Mouse (Mus musculus) megakaryocyte, embryonic 14.5 days (primary cell): ENCODE data around the gene Herc3. TPM values are rescaled to one million over a fixed set of nuclear protein-coding genes. Genes with fewer than 3 reads are reported as not detected.
A peak's percentile ranks its signal among the peaks of the same experiment; 100 is the strongest.

Experiments used
- H3K27me3 ChIP-seq: replicated peaks from 2 replicates; pipeline ENCODE3; 2012; ENCODE audit warnings: inconsistent platforms
- H3K36me3 ChIP-seq: replicated peaks from 2 replicates; pipeline ENCODE3; 2012; ENCODE audit warnings: low read length, inconsistent platforms, mixed read lengths
- H3K4me1 ChIP-seq: 2 replicates; pipeline ENCODE4 v1.6.1; 2012; ENCODE audit warnings: inconsistent platforms
- H3K4me3 ChIP-seq: replicated peaks from 2 replicates; pipeline ENCODE3; 2012; ENCODE audit warnings: moderate library complexity, mild to moderate bottlenecking, inconsistent platforms
- H3K9me3 ChIP-seq: 2 replicates; pipeline ENCODE4 v1.6.1; 2012; ENCODE audit warnings: inconsistent platforms
- FLI1 ChIP-seq: IDR thresholded peaks from 2 replicates; pipeline ENCODE4 v1.6.1; 2012; ENCODE audit warnings: low read length, inconsistent platforms, mixed read lengths
- GATA1 ChIP-seq: IDR thresholded peaks from 3 replicates; pipeline ENCODE4 v1.6.1; 2012; ENCODE audit warnings: mixed read lengths, low read length, inconsistent platforms, borderline replicate concordance
- polyA plus RNA-seq: library from polyadenylated mRNA; stranded (reverse); fragments of >175 nt; gene quantifications from 2 replicates; pipeline ENCODE4 v1.2.3, GENCODE M21; 2012; ENCODE audit warnings: low replicate concordance; ENCODE audit not compliant: insufficient read depth

The Herc3 gene
- polyA plus RNA-seq, 1 experiment, result 0.39 TPM

DNA sequence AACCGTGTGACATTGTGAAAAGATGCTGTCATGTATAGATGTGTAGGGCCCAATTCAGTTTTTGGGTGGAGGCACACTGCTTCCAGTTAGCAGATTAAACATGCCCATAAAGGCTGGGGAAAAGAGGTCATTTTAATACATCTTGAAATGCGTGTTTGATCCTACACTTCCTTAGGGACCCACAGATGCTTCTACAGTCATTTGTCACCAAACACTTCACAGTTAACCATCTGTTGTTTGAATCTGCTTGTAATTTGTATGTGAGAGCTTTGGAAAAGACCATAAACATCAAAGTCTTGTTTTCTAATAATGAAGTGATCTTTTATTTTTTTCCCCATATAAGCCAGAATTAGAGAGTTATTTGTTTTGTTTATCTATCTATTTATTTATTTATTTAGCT is 76.5 kb downstream of the Herc3 start:
- peaks cover 6% of the 10 kb centered on the region for H3K36me3 ChIP-seq
- peaks cover 13% of the 10 kb centered on the region for H3K9me3 ChIP-seq
- no peak overlapping the region for H3K4me3 ChIP-seq
- H3K4me1 ChIP-seq, result peaks cover 6% of the 10 kb centered on the region; the same call in 1 of the 2 replicates
- peaks cover 8% of the 10 kb centered on the region for H3K27me3 ChIP-seq
- no peak for TF ChIP-seq FLI1
- no peak for TF ChIP-seq GATA1

DNA sequence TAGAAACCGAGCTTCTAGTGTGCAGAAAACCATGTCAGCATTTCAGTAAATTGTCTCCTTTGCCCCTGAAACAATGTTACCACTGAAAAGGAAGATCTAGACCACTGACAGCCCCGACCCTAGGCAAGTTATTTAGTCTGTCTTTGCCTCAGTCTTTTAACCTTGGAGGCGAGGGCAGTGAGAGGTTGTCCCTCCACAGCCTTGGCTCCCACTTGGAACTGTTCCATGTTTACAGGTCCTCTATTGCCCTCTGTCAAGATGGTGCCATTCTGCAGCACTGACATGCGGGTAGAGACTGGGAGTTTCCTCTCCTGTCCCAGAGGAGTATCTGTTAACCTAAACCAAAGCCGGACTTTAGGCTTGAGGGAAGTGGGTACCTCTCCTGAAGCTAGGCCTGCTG is 81.6 kb downstream of the Herc3 start:
- TF ChIP-seq GATA1 (no peak), FLI1 (no peak)
- Histone ChIP-seq H3K36me3 (no peaks in the 10 kb centered on the region), H3K27me3 (no peaks in the 10 kb centered on the region), H3K9me3 (no peaks in the 10 kb centered on the region), H3K4me3 (no peak overlapping the region), H3K4me1 (peaks cover 7% of the 10 kb centered on the region)

DNA sequence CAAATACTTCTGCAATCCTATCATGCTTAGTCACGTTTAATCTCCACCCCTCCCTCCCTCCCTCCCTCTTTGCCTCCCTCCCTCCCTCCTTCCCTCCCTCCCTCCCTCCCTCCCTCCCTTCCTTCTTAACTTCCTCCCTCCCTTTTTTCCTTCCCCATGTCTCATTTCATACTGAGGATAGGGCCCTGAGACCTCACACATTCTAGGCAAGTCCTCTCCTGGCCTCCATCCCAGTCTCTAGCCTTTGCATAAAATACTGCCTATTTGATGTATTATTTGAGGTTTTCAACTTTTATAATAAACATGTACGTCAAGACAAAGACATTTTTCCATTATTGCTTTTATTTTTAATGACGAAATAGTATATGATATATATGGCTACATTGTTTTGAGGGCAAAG is 82.3 kb downstream of the Herc3 start:
- Histone ChIP-seq H3K27me3 (no peaks in the 10 kb centered on the region), H3K9me3 (no peaks in the 10 kb centered on the region), H3K4me1 (peaks cover 7% of the 10 kb centered on the region), H3K4me3 (no peak overlapping the region), H3K36me3 (peaks cover under 1% of the 10 kb centered on the region)
- TF ChIP-seq FLI1 (no peak), GATA1 (no peak)

DNA sequence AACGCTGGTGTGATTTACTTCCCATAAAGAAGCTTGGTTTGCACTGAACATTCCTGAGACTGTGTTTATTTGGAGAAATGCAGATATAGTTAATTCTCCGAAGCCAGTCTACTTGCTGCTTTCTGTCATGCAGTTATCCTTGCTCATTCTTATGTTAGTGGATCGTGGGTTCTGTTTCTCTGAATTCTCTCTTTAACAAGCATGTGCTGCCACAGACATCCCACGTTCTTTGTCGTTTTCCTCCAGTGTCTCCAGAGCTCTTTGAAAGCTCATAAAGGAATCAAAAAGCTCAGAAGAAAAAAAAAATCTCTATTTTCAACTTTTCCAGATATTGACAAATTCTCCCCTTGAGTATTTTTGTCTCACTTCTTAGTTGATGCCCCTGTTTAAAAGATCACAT is 82.7 kb downstream of the Herc3 start:
- peaks cover 7% of the 10 kb centered on the region for H3K4me1 ChIP-seq
- no peak for TF ChIP-seq FLI1
- no peak for TF ChIP-seq GATA1

DNA sequence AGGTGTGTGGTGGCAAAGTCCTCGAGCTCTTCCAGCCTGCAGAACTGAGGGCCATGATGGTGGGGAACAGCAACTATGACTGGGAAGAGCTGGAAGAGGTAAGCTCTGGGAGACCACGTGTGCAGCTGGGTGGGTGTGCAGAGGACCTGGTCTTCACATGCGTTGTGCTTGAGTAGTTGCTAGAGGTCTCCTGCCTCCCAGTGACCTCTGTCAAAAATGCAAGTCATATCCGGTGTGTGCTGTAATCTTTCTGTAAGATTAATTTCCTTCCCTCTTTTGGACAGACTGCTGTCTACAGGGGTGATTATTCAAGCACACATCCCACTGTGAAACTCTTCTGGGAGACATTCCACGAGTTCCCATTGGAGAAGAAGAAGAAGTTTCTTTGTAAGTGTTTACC is 85.2 kb downstream of the Herc3 start:
- no peaks in the 10 kb centered on the region for H3K9me3 ChIP-seq
- H3K4me3 ChIP-seq, result peak overlapping the region; percentile 15
- TF ChIP-seq GATA1 (no peak), FLI1 (no peak)
- no peaks in the 10 kb centered on the region for H3K27me3 ChIP-seq
- H3K36me3 ChIP-seq, result peaks cover 7% of the 10 kb centered on the region
- H3K4me1 ChIP-seq, result peaks cover 7% of the 10 kb centered on the region

More for the DNA sequence above, 82.7 kb downstream of the Herc3 start:
- Histone ChIP-seq H3K36me3 (peaks cover 3% of the 10 kb centered on the region), H3K4me3 (no peak overlapping the region), H3K9me3 (no peaks in the 10 kb centered on the region), H3K27me3 (no peaks in the 10 kb centered on the region)

DNA sequence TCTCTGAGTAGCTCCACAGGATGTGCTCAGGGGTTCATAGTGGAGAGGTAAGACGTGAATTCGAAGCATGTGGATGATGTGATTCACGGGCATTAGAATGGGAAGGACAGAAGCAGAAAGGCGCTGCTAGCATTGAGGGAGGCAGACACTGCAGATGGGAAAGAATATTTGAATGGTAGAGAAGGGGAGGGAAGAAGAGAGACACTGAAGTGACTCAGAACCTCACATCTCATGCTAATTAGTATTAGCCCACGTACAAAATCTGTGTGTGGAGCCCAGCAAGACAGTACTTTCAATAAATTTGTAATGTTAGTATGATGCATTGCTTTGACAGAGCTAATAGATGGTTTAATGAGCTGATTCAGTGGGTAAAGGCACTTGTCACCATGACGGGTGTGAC is 89.5 kb downstream of the Herc3 start:
- H3K4me3 ChIP-seq, result no peak overlapping the region
- H3K27me3 ChIP-seq, result no peaks in the 10 kb centered on the region
- no peaks in the 10 kb centered on the region for H3K9me3 ChIP-seq
- H3K36me3 ChIP-seq, result peaks cover 7% of the 10 kb centered on the region
- H3K4me1 ChIP-seq, result peaks cover 7% of the 10 kb centered on the region
- TF ChIP-seq FLI1 (no peak), GATA1 (no peak)

DNA sequence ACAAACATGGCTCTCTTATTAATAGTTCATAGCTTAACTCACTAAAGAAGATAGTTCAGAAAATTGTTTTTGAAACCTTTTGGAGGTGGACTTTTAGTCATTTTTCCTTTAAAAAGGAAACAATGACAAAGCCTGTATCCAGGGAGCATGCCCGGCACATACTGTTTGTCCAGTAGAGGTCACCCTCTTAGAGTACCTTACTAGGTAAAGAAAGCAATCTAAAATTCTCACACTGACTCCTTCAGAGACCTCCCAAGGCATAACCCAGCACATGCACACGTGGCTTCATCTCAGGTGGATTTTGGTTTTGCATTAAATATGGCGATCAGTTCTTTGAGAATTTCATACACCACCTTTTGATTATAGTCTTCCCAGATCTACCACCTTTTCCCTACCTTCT is 90.4 kb downstream of the Herc3 start:
- Histone ChIP-seq H3K36me3 (peaks cover 7% of the 10 kb centered on the region), H3K27me3 (no peaks in the 10 kb centered on the region), H3K9me3 (no peaks in the 10 kb centered on the region), H3K4me3 (no peak overlapping the region), H3K4me1 (peaks cover 1% of the 10 kb centered on the region)
- TF ChIP-seq GATA1, result no peak
- TF ChIP-seq FLI1, result no peak

DNA sequence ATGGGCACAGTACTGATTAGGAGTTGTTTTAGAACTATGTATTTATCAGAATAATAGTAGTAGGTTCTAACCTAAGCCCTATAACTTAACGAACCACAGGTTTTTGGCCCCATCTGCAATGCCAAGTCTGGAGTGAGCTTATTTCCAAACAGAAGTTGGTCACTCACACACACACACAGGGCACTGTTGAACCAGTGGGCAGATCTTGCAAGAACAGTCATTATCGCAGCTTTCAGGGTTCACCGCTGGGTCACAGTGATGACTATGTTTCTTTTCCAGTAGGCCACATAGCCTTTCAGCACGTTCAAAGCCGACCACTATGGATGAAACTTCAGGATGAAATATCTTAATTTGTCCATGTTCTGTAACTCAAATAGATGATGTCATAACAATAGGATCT is 91.2 kb downstream of the Herc3 start:
- H3K36me3 ChIP-seq, result peaks cover 7% of the 10 kb centered on the region
- TF ChIP-seq GATA1 (no peak), FLI1 (no peak)
- H3K9me3 ChIP-seq, result no peaks in the 10 kb centered on the region
- H3K4me1 ChIP-seq, result no peaks in the 10 kb centered on the region
- H3K27me3 ChIP-seq, result no peaks in the 10 kb centered on the region
- H3K4me3 ChIP-seq, result no peak overlapping the region

DNA sequence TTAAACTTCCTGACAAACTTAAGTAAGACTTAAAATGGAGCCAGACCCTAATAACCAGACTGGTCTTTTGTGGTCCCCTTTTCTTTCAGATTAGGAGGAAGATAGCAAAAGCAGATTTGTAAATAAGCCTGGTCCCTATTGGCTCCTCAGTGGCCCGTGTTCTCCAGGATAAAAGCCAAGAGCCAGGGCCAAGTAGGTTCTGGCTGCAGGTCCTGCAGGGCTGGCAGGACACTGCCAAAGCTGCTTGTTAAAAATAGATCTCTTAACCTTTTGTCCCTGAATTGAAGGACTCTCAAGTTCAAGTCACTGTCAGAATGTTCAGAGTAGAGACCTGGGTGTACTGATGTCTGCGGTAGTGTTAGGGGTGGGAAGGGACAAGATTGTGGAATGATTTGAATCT is 96.6 kb downstream of the Herc3 start:
- no peaks in the 10 kb centered on the region for H3K4me1 ChIP-seq
- H3K4me3 ChIP-seq, result no peak overlapping the region
- H3K36me3 ChIP-seq, result no peaks in the 10 kb centered on the region
- H3K27me3 ChIP-seq, result no peaks in the 10 kb centered on the region
- TF ChIP-seq GATA1, result no peak
- no peaks in the 10 kb centered on the region for H3K9me3 ChIP-seq

DNA sequence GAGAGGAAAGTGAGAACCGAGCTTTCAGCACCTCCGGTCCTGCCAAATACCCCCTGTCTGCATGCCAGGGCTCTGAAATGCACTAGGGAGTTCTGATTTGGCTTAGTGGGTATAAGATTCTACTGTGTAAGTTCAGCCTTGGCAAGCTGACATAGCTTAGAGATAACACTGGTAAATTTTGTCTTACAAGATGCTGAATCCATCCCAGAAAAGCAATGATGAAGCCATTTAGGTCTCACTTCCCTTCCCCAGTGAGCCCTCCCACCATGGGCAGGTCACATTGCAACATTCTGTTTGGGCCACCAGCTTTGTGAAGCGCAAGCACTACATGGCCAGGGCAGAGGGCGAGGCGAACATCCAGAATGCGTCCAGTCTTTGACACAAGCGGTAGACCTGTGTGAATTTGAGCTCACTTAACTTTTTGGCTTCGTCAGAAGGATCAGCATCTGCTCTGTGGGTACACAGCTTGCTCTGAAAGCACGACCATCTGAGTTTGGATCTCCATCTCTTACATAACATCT is 98.7 kb downstream of the Herc3 start:
- H3K36me3 ChIP-seq, result no peaks in the 10 kb centered on the region
- TF ChIP-seq GATA1, result no peak
- TF ChIP-seq FLI1, result no peak
- H3K9me3 ChIP-seq, result no peaks in the 10 kb centered on the region
- no peak overlapping the region for H3K4me3 ChIP-seq
- no peaks in the 10 kb centered on the region for H3K27me3 ChIP-seq
- no peaks in the 10 kb centered on the region for H3K4me1 ChIP-seq

DNA sequence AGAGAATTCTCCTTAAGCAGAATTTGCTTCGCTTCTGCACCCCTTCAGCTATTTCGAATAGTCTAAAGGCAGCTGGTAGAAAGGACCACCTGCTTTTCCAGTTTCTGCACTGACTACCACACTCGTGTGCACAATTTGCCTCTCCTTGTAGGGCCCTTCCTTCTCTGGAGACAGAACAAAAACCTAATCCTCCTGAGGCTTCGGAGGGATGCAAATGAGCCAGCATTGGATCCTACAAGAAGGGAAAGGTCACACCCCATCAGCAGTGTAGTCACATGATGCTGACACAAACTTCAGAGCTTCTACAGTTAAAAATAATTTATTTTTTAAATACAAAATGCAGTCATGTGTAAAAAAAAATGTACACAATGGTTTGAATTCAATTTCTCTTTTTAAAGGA is 99.9 kb downstream of the Herc3 start:
- Histone ChIP-seq H3K4me1 (no peaks in the 10 kb centered on the region), H3K9me3 (no peaks in the 10 kb centered on the region), H3K27me3 (no peaks in the 10 kb centered on the region)

More for the DNA sequence above, 99.9 kb downstream of the Herc3 start:
- TF ChIP-seq FLI1 (no peak), GATA1 (no peak)
- Histone ChIP-seq H3K36me3 (no peaks in the 10 kb centered on the region), H3K4me3 (no peak overlapping the region)
